Mouse (Mus musculus) midbrain, postnatal 0 days (tissue): ENCODE data around the gene Lamb3. TPM values are rescaled to one million over a fixed set of nuclear protein-coding genes. Genes with fewer than 3 reads are reported as not detected.

Source experiments
- ATAC-seq: fragments of 200-750 bp; cut with Nextera tagmentation; 2 replicates; pipeline ENCODE4 v1.8.0; 2017; ENCODE audit warnings: moderate number of reproducible peaks, mild to moderate bottlenecking, moderate TSS enrichment, moderate library complexity; ENCODE audit not compliant: low FRiP score
- DNase-seq: peaks from one replicate; pipeline ENCODE4 v3.0.0-alpha.2; 2015; ENCODE audit warnings: low spot score
- H3K27ac ChIP-seq: fragments of 300-500 bp; sonication (generic); 2 replicates; pipeline ENCODE4 v1.5.1; 2014; ENCODE audit warnings: low read depth, mild to moderate bottlenecking, low read length, mixed read lengths
- H3K27me3 ChIP-seq: fragments of 300-500 bp; sonication (generic); 2 replicates; pipeline ENCODE4 v1.6.1; 2014; ENCODE audit warnings: low read length, control low read depth, mixed read lengths; ENCODE audit not compliant: insufficient read depth
- H3K36me3 ChIP-seq: fragments of 300-500 bp; sonication (generic); 2 replicates; pipeline ENCODE4 v1.6.1; 2014; ENCODE audit warnings: low read length, control low read depth, mixed read lengths; ENCODE audit not compliant: insufficient read depth
- H3K4me1 ChIP-seq: fragments of 300-500 bp; sonication (generic); 2 replicates; pipeline ENCODE4 v1.6.1; 2014; ENCODE audit warnings: mild to moderate bottlenecking, control low read depth, antibody characterized with exemption, low read length, mixed read lengths; ENCODE audit not compliant: insufficient read depth
- H3K4me2 ChIP-seq: fragments of 300-500 bp; sonication (generic); 2 replicates; pipeline ENCODE4 v1.6.1; 2014; ENCODE audit warnings: low read depth, mild to moderate bottlenecking, low read length, mixed read lengths; ENCODE audit not compliant: poor library complexity, severe bottlenecking
- H3K4me3 ChIP-seq: fragments of 300-500 bp; sonication (generic); 2 replicates; pipeline ENCODE4 v1.5.1; 2014; ENCODE audit warnings: low read depth, mild to moderate bottlenecking, low read length, moderate library complexity
- H3K9ac ChIP-seq: fragments of 300-500 bp; sonication (generic); replicated peaks from 2 replicates; pipeline ENCODE4 v1.6.1; 2014; ENCODE audit warnings: mild to moderate bottlenecking, low read length, moderate library complexity, mixed read lengths; ENCODE audit not compliant: poor library complexity, severe bottlenecking
- H3K9me3 ChIP-seq: fragments of 300-500 bp; sonication (generic); 2 replicates; pipeline ENCODE4 v1.6.1; 2016; ENCODE audit warnings: low read length, control low read depth
- CTCF ChIP-seq: IDR thresholded peaks from 2 replicates; pipeline ENCODE4 v1.5.1; 2016; ENCODE audit warnings: antibody characterized with exemption, mild to moderate bottlenecking
- WGBS: fragments of 180-500 bp; shearing (Covaris S2); extraction: QIAGEN DNeasy Blood & Tissue Kit; methylation state at CpG from one replicate; pipeline ENCODE4 v1.1.7; 2014; 5-methylcytosine and 5-hydroxymethylcytosine counted together
- polyA plus RNA-seq: library from polyadenylated mRNA; unstranded; fragments of >200 nt; fragmentation: Nextera tagmentation; extraction: Ambion mirVana; gene quantifications from 2 replicates; pipeline ENCODE4 v1.2.1, GENCODE M21; 2015
- total RNA-seq: library from RNA; depleted of rRNA; stranded (reverse); fragments of >200 nt; gene quantifications from 2 replicates; pipeline ENCODE4 v1.2.3, GENCODE M21; 2014; rRNA removed

Lamb3 gene
- total and polyA plus RNA-seq, 2 experiments from 2014 or later, result 0.82 to 1.4 TPM

DNA sequence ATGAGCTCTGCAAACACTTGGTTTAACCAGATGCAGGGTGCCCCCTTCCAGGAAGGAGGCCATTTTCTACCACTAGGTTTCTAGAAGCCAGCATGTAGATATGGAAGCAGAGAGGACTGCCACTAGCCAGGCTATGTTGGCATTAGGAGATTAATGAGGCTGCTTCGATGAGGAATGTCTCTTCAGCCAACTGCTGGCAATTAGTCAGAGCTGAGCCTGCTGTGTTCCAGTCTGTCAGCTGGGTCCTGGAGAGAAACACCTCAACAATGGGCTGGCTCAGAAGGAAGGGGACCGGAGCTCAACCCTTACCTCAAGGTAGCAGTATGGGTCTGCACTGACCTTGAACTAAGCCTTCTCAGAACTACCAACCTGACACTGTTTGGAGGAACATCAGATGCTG, 179.7 kb downstream of the Lamb3 start:
- no peaks in the 10 kb centered on the region for H3K4me1 ChIP-seq
- no peaks in the 10 kb centered on the region for H3K27me3 ChIP-seq
- H3K9ac ChIP-seq, result no peak overlapping the region
- H3K27ac ChIP-seq, result no peak overlapping the region
- no peaks in the 10 kb centered on the region for H3K9me3 ChIP-seq
- 54% methylated on average over 2 of the region's 2 CpGs for WGBS
- no peak overlapping the region for H3K4me3 ChIP-seq
- H3K36me3 ChIP-seq, result no peaks in the 10 kb centered on the region
- ATAC-seq (no peak), DNase-seq (peak; percentile 52)
- no peak overlapping the region for H3K4me2 ChIP-seq
- no peak for TF ChIP-seq CTCF

- Histone ChIP-seq H3K27ac (no peak overlapping the region), H3K27me3 (no peaks in the 10 kb centered on the region), H3K4me1 (no peaks in the 10 kb centered on the region), H3K9me3 (no peaks in the 10 kb centered on the region), H3K9ac (no peak overlapping the region), H3K36me3 (no peaks in the 10 kb centered on the region), H3K4me2 (no peak overlapping the region), H3K4me3 (no peak overlapping the region)
- WGBS, result 20% methylated on average over 3 of the region's 3 CpGs
- peak; percentile 79 for DNase-seq
- ATAC-seq, result no peak
- no peak for TF ChIP-seq CTCF
These were observed 182.0 kb downstream of the Lamb3 start for GRCm38 (mm10) chr1:193389505-193389904.

- H3K27ac ChIP-seq, result no peak overlapping the region
- no peak overlapping the region for H3K4me2 ChIP-seq
- H3K36me3 ChIP-seq, result no peaks in the 10 kb centered on the region
- no peak overlapping the region for H3K9ac ChIP-seq
- no peak for DNase-seq
- H3K9me3 ChIP-seq, result no peaks in the 10 kb centered on the region
- H3K27me3 ChIP-seq, result no peaks in the 10 kb centered on the region
- no peak overlapping the region for H3K4me3 ChIP-seq
- 21% methylated on average over 12 of the region's 12 CpGs for WGBS
- TF ChIP-seq CTCF, result no peak
- no peak for ATAC-seq
- H3K4me1 ChIP-seq, result no peaks in the 10 kb centered on the region
These were observed 182.5 kb downstream of the Lamb3 start for GRCm38 (mm10) chr1:193390004-193390403.

DNA sequence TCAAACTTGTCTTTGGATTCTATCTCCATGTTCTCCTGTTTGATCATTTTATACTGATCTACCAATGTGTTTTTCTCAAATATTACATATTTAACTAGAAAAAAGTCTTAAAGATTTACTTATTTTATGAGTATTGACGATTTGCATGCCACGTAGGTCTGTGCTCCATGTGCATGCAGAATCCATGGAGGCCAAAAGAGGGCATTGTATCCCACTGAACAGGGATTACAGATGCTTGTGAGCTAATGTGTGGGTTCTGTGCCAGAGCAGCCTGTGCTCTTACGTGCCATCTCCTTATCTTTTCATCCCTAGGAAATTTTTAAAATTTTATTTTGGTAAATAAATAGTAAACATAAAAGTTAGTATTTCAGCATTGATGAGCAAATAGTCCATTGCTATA, 184.8 kb downstream of the Lamb3 start:
- TF ChIP-seq CTCF, result peak; percentile 46
- ATAC-seq (no peak), DNase-seq (peak; percentile 51)
- Histone ChIP-seq H3K36me3 (no peaks in the 10 kb centered on the region), H3K27ac (no peak overlapping the region), H3K9me3 (no peaks in the 10 kb centered on the region), H3K27me3 (no peaks in the 10 kb centered on the region), H3K4me3 (no peak overlapping the region), H3K9ac (no peak overlapping the region), H3K4me2 (no peak overlapping the region), H3K4me1 (no peaks in the 10 kb centered on the region)
- WGBS, result 84% methylated on average over 3 of the region's 3 CpGs

Other genes starting within 250 kb of the Lamb3 start
- 11.8 and 14.7 TPM in 2 replicates for gene Syt14, start 171.9 kb upstream of the Lamb3 start, total RNA-seq
- 3.7 and 5.6 TPM in 2 replicates for gene Syt14, start 171.9 kb upstream of the Lamb3 start, polyA plus RNA-seq
- gene Diexf, start 77.4 kb upstream of the Lamb3 start, total RNA-seq, result 14.4 and 15.5 TPM in 2 replicates
- 3.4 and 3.9 TPM in 2 replicates for gene Diexf, start 77.4 kb upstream of the Lamb3 start, polyA plus RNA-seq
- gene Irf6, start 54.6 kb upstream of the Lamb3 start, total RNA-seq, result 0.71 and 1.2 TPM in 2 replicates
- gene Irf6, start 54.6 kb upstream of the Lamb3 start, polyA plus RNA-seq, result 0.77 and 0.94 TPM in 2 replicates
- gene A130010J15Rik, start 39.7 kb upstream of the Lamb3 start, total RNA-seq, result 10.5 and 19.5 TPM in 2 replicates
- gene A130010J15Rik, start 39.7 kb upstream of the Lamb3 start, polyA plus RNA-seq, result 10.0 and 10.1 TPM in 2 replicates
- gene Traf3ip3, start 6.0 kb upstream of the Lamb3 start, total RNA-seq, result 2.4 and 2.7 TPM in 2 replicates
- gene Traf3ip3, start 6.0 kb upstream of the Lamb3 start, polyA plus RNA-seq, result 1.3 and 1.9 TPM in 2 replicates
- gene Hsd11b1, start 56.4 kb downstream of the Lamb3 start, total RNA-seq, result 2.7 and 3.0 TPM in 2 replicates
- 2.8 and 3.4 TPM in 2 replicates for gene Hsd11b1, start 56.4 kb downstream of the Lamb3 start, polyA plus RNA-seq
- 5.3 and 8.6 TPM in 2 replicates for gene G0s2, start 65.5 kb downstream of the Lamb3 start, total RNA-seq
- gene G0s2, start 65.5 kb downstream of the Lamb3 start, polyA plus RNA-seq, result 5.8 and 6.5 TPM in 2 replicates
- gene Camk1g, start 162.6 kb downstream of the Lamb3 start, total RNA-seq, result 48.1 and 54.7 TPM in 2 replicates
- gene Camk1g, start 162.6 kb downstream of the Lamb3 start, polyA plus RNA-seq, result 46.6 and 50.3 TPM in 2 replicates